Mouse (Mus musculus) liver, adult 2 months (tissue): Measurements from ENCODE around the gene Ptges.

Source experiments
- CTCF ChIP-seq: fragments of 200-500 bp; IDR thresholded peaks from 2 replicates; pipeline ENCODE4 v1.5.1; 2011; ENCODE audit warnings: low read depth, low read length, control low read depth
- POLR2A ChIP-seq: fragments of 200-500 bp; IDR thresholded peaks from 2 replicates; pipeline ENCODE4 v1.6.1; 2011; ENCODE audit warnings: low read length, control low read depth; ENCODE audit not compliant: insufficient read depth; ENCODE audit errors: extremely low read depth

- TF ChIP-seq CTCF, result no peak
- no peak for TF ChIP-seq POLR2A
These were observed 7.1 kb upstream of the Ptges start for GRCm38 (mm10) chr2:30936808-30937207.
